Mouse (Mus musculus): ENCODE results near the gene 4933430I17Rik.

DNA sequence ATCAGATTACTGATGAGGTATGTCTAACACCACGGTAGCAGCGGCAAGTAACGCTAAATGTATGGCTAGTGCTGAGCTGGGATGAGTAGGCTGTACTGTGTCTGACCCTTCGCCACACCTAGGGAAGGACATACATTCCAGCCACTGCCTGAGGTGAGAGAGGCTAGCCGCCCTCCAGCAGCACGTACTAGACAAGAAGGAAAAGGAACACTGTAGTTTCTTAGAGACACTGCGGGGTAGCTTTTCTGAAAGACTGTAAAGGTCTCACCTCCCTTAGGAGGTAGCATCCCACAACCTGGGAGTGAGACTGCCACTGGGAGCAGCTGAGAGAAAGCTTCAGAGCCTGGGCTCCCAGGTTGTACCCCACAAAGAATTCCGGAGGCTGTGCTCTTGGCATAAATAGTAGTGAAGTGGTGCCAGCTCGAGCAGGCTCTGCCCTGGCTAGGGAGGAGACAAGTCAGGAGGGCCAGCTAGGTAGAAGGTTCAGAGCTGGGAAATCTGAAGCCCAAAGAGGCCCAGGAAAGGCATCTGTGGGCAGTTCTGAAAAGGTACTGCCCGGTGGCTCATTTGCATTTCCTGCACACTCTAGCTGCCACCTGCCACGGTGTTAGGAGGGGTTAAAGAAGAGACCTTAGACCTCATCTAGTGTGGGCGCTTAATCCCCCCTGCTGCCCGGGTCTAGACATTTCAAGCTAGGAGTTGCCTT lies 6.6 kb upstream of the 4933430I17Rik start:
- TF ChIP-seq EP300 (IDR thresholded peaks at IDR 0.05; ENCODE audit: low read depth in 1 of 2, low read length in 2 of 2) = no peak
- TF ChIP-seq CTCF (IDR thresholded peaks at IDR 0.05 in 2 of 3, conservative IDR thresholded peaks at IDR 0.05 in 1 of 3; ENCODE audit: control insufficient read depth in 1 of 3, insufficient read depth in 1 of 3, low read depth in 2 of 3, low read length in 3 of 3, poor library complexity in 1 of 3, severe bottlenecking in 1 of 3) = no peak
- TF ChIP-seq TAL1 (IDR thresholded peaks at IDR 0.05; ENCODE audit: low read length) = no peak
- no peak for TF ChIP-seq POLR2A (IDR thresholded peaks at IDR 0.05; ENCODE audit: control insufficient read depth in 1 of 2, insufficient read depth in 1 of 2, low read depth in 1 of 2, low read length in 2 of 2, poor library complexity in 1 of 2)
- no peak for TF ChIP-seq MAFK (IDR thresholded peaks at IDR 0.05; ENCODE audit: borderline replicate concordance, low read depth, low read length)
- no peak for TF ChIP-seq GABPA (IDR thresholded peaks at IDR 0.05; ENCODE audit: low read depth, low read length)
- no peak for TF ChIP-seq MEF2A (IDR thresholded peaks at IDR 0.05; ENCODE audit: extremely low read depth, insufficient replicate concordance, low read depth, low read length, poor library complexity, severe bottlenecking)
- TF ChIP-seq NRF1 (IDR thresholded peaks at IDR 0.05; ENCODE audit: insufficient read depth, low read depth, low read length, poor library complexity, severe bottlenecking) = no peak
- no peak for TF ChIP-seq E2F4 (IDR thresholded peaks at IDR 0.05; ENCODE audit: borderline replicate concordance, low read depth, low read length)
- no peak for TF ChIP-seq POLR2AphosphoS2 (IDR thresholded peaks at IDR 0.05; ENCODE audit: low read length)
- TF ChIP-seq SIN3A (IDR thresholded peaks at IDR 0.05; ENCODE audit: low read length) = no peak
- TF ChIP-seq ELF1 (IDR thresholded peaks at IDR 0.05; ENCODE audit: low read depth, low read length) = no peak
- TF ChIP-seq ZMIZ1 (IDR thresholded peaks at IDR 0.05; ENCODE audit: low read depth, low read length) = no peak

Measured in MEL (cell line).